Mouse (Mus musculus) cerebellum, adult 9-10 months (tissue): Measurements from ENCODE around the gene Lyrm7.

Source experiments
- DNase-seq: peaks from one replicate; pipeline ENCODE4 v3.0.0; 2022

Lyrm7 gene

GRCm38 (mm10) chr11:54844959-54845358 lies 15.8 kb downstream of the Lyrm7 start:
- no peak for DNase-seq

- DNase-seq = no peak
These were observed 16.3 kb downstream of the Lyrm7 start for GRCm38 (mm10) chr11:54844424-54844823.

- no peak for DNase-seq
These were observed 19.8 kb downstream of the Lyrm7 start for GRCm38 (mm10) chr11:54840891-54841290.

GRCm38 (mm10) chr11:54839696-54840095 lies 21.0 kb downstream of the Lyrm7 start:
- DNase-seq = no peak

GRCm38 (mm10) chr11:54836106-54836505 lies 24.6 kb downstream of the Lyrm7 start:
- peak; percentile 21 for DNase-seq

- DNase-seq = no peak
These were observed 26.1 kb downstream of the Lyrm7 start for GRCm38 (mm10) chr11:54834596-54834995.

- no peak for DNase-seq
These were observed 26.9 kb downstream of the Lyrm7 start for GRCm38 (mm10) chr11:54833833-54834232.

GRCm38 (mm10) chr11:54826819-54827218 lies 33.9 kb downstream of the Lyrm7 start:
- no peak for DNase-seq

GRCm38 (mm10) chr11:54825774-54826173 lies 34.9 kb downstream of the Lyrm7 start:
- no peak for DNase-seq

GRCm38 (mm10) chr11:54823467-54823866 lies 37.2 kb downstream of the Lyrm7 start:
- DNase-seq = no peak

GRCm38 (mm10) chr11:54819489-54819888 lies 41.2 kb downstream of the Lyrm7 start:
- no peak for DNase-seq

GRCm38 (mm10) chr11:54817449-54817848 lies 43.3 kb downstream of the Lyrm7 start:
- DNase-seq = no peak

GRCm38 (mm10) chr11:54815659-54816058 lies 45.1 kb downstream of the Lyrm7 start:
- no peak for DNase-seq

GRCm38 (mm10) chr11:54812812-54813516 lies 47.8 kb downstream of the Lyrm7 start:
- DNase-seq = no peak

GRCm38 (mm10) chr11:54812314-54812713 lies 48.4 kb downstream of the Lyrm7 start:
- DNase-seq = no peak

GRCm38 (mm10) chr11:54811054-54811453 lies 49.7 kb downstream of the Lyrm7 start:
- no peak for DNase-seq

- DNase-seq = no peak
These were observed 51.1 kb downstream of the Lyrm7 start for GRCm38 (mm10) chr11:54809582-54809981.

GRCm38 (mm10) chr11:54808177-54808576 lies 52.5 kb downstream of the Lyrm7 start:
- no peak for DNase-seq

- DNase-seq = no peak
These were observed 53.0 kb downstream of the Lyrm7 start for GRCm38 (mm10) chr11:54807669-54808068.

- no peak for DNase-seq
These were observed 53.8 kb downstream of the Lyrm7 start for GRCm38 (mm10) chr11:54806891-54807290.

- no peak for DNase-seq
These were observed 55.5 kb downstream of the Lyrm7 start for GRCm38 (mm10) chr11:54805196-54805595.

- DNase-seq = no peak
These were observed 58.1 kb downstream of the Lyrm7 start for GRCm38 (mm10) chr11:54802621-54803020.

GRCm38 (mm10) chr11:54801791-54802558 lies 58.7 kb downstream of the Lyrm7 start:
- no peak for DNase-seq

- no peak for DNase-seq
These were observed 64.2 kb downstream of the Lyrm7 start for GRCm38 (mm10) chr11:54796551-54796950.
